Mouse (Mus musculus) fibroblast of lung, adult 2 months (primary cell): Measurements from ENCODE around the gene Sbno1.
"Not testable (repeated sequence)": the region's sequence is repeated elsewhere in the genome, so short reads cannot be mapped to it uniquely, and the experiment has no call there.

Experiments used
- DNase-seq: peaks from one replicate; pipeline ENCODE4 v3.0.0-alpha.2; 2011; ENCODE audit warnings: low read depth

Sbno1 gene

GRCm38 (mm10) chr5:124366721-124367120 is 59.1 kb downstream of the Sbno1 start:
- DNase-seq = no peak

DNA sequence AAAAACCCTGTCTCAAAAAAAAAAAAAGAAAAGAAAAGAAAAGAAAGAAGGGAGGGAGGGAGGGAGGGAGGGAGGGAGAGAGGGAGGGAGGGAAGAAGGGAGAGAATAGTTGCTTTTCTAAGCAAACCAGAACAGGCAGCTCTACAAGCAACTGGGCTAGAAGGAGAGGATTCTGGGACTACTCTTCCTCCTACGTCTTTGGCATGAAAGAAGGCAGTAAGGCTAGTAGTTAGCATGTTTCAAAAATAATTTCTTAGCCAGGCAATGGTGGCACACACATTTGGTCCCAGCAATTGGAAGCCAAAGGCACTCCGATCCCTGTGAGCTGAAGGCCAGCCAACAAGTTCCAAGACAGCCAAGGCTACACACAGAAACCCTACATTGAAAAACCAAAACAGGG is 60.0 kb downstream of the Sbno1 start:
- no peak for DNase-seq

DNA sequence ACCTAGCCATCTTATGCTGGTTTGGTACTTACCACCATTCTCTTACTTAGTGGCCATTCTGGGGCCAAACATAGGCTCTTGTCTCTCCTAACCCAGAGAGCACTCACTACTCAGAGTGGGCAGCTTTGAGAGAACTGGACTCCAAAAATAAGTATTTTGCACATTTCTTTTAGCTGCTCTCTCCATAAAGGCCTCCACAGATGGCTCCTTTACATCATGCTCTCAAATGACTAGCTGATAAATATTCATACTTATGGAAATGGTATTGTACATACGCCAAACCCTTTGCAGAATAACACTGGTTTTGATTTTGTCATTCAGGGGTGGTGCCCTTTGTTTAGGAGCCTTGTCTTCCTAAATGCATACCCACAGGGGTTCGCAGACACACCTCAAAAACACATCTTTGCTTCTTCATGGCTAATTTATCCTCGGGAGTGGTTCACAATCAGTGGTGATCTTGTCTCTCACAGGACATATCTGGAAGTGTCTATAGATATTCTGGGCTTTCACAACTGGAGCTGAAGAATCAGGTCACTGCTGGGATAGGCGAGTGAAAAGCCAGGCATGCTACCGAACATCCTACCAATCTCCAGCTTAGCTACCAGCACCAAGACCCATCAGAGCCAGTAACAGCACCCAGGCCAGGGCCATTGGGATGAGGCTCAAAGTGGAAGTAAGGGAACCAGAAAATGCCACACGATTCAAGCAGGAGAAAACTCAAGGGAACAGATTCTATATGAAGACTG is 61.5 kb downstream of the Sbno1 start:
- DNase-seq = no peak

- not testable (repeated sequence) for DNase-seq
These were observed 62.8 kb downstream of the Sbno1 start, which contains the start of gene Cdk2ap1 for GRCm38 (mm10) chr5:124362982-124363381. Cdk2ap1 (minus strand) TSS chr5:124363082.

DNA sequence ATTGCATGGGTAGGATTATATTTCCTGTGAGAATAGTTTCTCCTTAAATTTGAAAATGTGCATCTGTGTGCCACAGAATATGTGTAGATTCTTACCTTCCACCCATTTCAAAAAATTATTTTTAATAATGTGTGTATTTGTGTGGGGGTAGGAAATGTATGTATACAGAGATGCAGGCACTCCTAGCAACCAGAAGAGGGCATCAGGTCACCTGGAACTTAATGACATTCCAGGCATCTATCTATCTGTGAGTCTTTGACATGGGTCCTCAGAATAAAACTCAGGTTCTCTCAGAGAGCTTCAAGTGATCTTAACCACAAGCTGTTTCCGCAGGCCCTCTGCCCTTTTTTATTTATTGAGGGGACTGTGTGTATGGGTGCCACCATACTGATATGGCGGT is 66.2 kb downstream of the Sbno1 start:
- no peak for DNase-seq

DNA sequence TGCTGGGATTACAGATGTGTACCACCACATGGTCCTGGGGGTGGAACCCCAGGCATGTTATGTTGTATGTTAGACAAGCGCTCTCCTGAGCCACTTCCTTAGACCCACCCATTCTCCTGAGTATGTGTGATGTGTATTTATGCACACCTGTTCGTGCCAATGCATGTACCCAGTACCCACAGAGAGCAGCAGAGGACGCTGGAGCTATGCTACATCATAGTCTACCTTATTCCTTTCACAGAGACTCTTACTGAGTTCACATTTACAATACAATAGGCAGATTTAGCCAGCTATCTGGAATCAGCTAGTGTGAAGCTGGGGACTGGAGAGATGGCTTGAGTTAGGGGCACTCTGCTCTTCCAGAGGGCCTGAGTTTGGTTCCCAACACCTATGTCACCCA is 69.1 kb downstream of the Sbno1 start:
- no peak for DNase-seq

GRCm38 (mm10) chr5:124355425-124355959 is 70.3 kb downstream of the Sbno1 start:
- DNase-seq = no peak

GRCm38 (mm10) chr5:124354574-124355424 is 71.0 kb downstream of the Sbno1 start:
- no peak for DNase-seq

DNA sequence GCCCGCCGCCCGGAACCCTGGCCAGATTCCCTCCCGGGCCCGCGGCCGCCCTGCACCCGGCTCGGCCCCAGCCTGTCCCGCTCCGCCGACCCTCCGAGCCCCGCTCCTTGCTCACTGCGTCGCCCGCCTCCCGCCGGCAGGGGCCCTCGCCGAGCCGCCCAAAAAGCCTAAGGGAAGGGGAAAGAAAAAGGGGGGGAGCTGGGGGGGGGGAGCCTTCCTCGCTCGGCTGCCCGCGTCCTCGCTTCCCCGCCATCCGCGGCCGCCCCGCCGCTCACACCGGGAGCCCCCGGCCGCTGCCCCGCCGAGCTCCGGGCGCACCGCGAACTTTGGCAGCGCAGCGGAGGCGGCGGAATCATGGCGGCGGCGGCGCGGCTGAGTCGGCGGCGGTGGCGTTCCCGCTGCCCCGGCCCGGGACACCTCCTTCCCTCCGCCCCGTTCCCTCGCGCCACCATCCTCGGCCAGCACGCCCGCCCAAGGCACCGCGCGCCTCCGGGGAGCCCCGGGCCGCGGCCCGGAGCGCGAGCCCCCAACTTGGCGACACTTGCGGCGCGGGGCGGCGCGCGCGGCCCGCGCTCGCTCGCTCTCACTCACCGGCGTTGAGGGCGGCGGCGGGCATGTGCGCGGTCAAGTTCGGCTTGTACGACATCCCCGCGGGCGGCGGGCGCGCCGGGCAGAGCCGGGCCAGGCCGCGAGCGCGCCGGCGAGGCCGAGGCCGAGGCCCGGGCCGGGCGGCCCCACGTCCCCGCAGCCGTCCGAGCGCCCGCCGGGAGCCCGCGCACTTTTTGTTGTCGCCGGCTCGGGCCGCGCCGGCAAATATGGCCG is 71.9 kb downstream of the Sbno1 start:
- DNase-seq = no peak

DNA sequence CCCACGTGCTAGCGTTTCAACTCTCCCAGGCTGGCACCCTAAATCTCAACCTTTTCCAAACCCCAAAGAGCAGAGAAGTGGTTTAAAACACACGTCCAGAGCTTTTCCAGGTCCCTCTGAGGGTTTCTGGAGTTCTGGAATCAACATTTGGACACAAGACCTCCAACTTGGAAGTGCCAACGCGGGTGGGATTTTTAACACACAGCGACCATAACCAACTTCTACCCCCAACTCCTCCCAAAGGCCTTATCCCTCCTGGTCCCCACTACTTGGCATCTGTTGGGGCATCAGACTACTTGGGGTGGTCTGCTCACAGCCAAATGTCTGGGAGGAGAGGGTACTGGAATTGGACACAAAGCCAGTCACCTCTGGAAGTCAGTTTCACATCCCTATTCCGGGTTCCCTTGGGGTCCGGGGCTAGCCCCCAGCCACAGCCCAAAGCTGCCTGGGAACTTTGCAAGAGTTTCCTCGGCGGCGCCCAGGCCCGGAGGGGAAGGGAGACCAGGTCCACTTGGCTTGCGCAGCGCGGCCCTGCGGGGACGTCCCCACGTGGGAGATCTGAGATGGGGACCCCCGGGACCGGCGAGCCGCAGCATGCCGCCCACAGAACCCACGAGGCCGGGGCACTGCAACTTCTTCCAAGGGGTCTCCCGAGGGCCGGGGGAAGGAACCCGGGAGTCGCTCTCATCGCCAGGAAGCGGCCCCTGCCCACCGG is 72.6 kb downstream of the Sbno1 start:
- DNase-seq = no peak

DNA sequence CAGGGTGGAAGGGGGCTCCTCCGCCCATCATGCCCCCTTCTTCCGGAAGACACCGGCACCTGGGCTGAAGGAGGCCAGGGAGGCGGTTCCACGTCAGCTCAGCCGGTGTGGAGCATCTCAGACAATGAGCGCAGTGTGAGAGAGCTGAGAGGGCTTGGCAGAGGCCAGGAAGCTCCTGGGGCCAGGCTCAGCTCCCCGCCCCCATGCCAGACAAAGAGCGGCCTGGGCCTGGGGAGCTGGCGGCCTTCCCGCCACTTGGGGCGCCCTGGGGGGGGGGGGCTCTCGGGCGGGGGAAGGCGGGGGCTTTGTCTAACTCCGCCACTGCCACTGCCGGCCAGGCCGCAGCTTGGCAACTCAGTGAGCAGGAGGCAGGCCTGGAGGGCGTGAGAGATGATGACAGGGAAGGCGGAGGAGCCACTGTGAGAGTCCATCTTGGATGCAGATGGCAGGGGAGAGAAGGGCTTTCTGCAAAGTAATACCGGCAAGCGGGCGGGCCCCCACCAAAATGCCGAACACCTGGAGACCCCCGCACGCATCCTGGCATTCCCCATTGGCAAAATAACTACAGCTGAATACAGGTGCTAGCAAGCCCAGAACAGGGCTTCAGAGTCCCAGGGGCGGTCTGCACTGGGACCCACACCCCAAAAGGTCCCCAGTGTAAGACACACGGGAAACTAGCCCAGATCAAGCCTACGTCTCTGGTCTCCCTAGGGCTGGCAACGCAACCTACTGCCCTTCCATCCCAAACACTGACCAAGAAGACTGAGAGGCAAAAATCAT is 73.5 kb downstream of the Sbno1 start:
- peak; percentile 73 for DNase-seq

- no peak for DNase-seq
These were observed 74.2 kb downstream of the Sbno1 start for GRCm38 (mm10) chr5:124351604-124352003.

- peak; percentile 70 for DNase-seq
These were observed 74.7 kb downstream of the Sbno1 start for GRCm38 (mm10) chr5:124351111-124351560.

DNA sequence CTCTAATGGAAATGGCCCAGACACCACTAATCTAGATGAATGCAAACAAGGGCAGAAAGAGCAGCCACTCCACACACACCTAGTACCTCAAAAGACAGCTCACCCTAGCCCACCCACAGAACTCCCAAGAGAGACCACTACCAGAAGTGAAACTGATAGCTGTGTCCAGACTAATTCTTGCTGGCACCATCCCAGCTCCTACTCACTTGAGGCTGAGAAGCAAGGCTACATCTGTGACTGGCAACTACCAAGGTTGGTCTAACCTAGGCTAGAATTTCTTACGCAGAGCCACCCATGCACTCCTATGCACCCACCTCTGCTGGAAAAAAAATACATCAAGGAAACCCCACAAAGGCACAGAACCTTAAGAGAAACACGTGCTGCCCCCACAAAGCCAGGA is 75.5 kb downstream of the Sbno1 start:
- DNase-seq = no peak

DNA sequence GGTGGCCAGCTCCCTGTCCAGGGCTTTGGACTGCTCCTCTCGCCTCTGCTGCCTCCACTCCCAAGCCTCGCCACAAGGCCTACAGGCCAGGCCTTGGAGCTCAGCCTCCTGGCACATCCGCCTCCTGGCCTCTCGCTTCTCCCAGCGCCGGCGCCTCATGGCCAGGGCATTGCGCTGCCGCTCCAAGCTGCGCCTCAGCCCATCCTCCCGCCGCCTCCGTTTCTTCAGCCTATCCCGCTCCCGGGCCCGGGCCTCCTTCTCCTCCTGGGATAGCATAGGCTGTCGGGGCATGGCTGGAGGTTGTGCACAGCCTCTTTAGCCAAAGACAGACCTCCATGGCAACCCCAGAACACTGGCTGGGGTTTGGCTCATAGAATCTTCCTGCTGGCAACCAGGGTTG is 76.6 kb downstream of the Sbno1 start:
- no peak for DNase-seq

DNA sequence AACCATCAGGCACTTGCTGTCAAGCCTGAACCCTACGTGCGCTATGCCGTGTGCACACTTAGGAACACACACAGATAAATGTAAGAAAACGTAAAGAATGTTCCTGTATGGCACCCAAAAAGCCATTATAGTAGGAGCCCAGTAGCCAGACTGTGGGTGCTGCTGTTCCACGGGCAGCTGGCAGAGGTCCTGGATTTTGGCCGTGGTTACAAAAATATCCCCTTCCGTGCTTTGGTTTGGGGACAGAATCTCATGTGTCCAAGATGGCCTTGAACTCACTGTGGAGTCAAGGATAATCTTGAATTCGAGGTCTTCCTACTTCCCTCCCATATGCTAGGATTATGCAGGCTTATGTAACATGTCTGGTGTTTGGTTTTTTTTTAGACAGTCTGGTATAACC is 82.9 kb downstream of the Sbno1 start:
- no peak for DNase-seq

- not testable (repeated sequence) for DNase-seq
These were observed 84.0 kb downstream of the Sbno1 start for GRCm38 (mm10) chr5:124341753-124342339.

DNA sequence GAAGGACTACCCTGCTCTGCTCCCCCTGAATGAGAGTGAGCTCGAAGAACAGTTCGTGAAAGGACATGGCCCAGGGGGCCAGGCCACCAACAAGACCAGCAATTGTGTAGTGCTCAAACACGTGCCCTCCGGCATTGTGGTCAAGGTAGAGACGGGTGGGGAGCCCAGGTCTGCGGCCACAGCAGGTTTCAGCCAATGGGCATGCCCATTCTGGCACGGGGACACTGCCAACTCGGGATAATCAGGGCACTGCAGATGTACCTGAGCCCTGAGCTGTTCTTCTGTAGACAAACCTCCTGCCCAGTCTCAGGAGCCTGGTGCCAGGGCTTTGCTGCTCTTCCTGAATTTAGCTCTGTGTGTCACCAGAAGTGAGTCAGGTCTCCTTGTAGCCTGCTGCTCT is 87.0 kb downstream of the Sbno1 start:
- no peak for DNase-seq

GRCm38 (mm10) chr5:124337909-124338308 is 87.9 kb downstream of the Sbno1 start:
- no peak for DNase-seq

DNA sequence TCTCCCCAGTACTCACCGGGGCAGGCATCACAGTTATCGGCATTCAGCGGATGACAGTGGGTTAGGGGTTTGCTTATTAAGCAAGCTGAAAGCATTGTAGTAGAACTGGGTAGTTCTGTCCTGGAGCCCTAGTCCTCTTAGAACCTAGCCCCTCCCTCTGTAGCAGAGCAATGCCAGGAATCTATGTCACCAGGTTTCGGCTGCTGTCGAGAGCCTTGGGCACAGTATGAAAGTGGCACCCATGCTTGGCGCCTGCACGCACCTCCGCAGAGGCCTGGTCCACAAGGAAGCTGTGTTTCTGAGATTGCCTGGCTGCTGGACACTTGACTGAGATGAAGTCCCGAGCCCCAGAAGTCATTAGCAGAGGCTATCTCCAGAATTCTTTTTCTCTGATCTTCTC is 88.7 kb downstream of the Sbno1 start:
- no peak for DNase-seq
